Mouse (Mus musculus) midbrain, postnatal 0 days (tissue): ENCODE measurements around the gene Spata1. TPM values are rescaled to one million over a fixed set of nuclear protein-coding genes. Genes with fewer than 3 reads are reported as not detected.

Experiments used
- ATAC-seq: fragments of 200-750 bp; cut with Nextera tagmentation; 2 replicates; pipeline ENCODE4 v1.8.0; 2017; ENCODE audit warnings: moderate number of reproducible peaks, mild to moderate bottlenecking, moderate TSS enrichment, moderate library complexity; ENCODE audit not compliant: low FRiP score
- DNase-seq: peaks from one replicate; pipeline ENCODE4 v3.0.0-alpha.2; 2015; ENCODE audit warnings: low spot score
- H3K27ac ChIP-seq: fragments of 300-500 bp; sonication (generic); 2 replicates; pipeline ENCODE4 v1.5.1; 2014; ENCODE audit warnings: low read depth, mild to moderate bottlenecking, low read length, mixed read lengths
- H3K27me3 ChIP-seq: fragments of 300-500 bp; sonication (generic); 2 replicates; pipeline ENCODE4 v1.6.1; 2014; ENCODE audit warnings: low read length, control low read depth, mixed read lengths; ENCODE audit not compliant: insufficient read depth
- H3K36me3 ChIP-seq: fragments of 300-500 bp; sonication (generic); 2 replicates; pipeline ENCODE4 v1.6.1; 2014; ENCODE audit warnings: low read length, control low read depth, mixed read lengths; ENCODE audit not compliant: insufficient read depth
- H3K4me1 ChIP-seq: fragments of 300-500 bp; sonication (generic); 2 replicates; pipeline ENCODE4 v1.6.1; 2014; ENCODE audit warnings: mild to moderate bottlenecking, control low read depth, antibody characterized with exemption, low read length, mixed read lengths; ENCODE audit not compliant: insufficient read depth
- H3K4me2 ChIP-seq: fragments of 300-500 bp; sonication (generic); 2 replicates; pipeline ENCODE4 v1.6.1; 2014; ENCODE audit warnings: low read depth, mild to moderate bottlenecking, low read length, mixed read lengths; ENCODE audit not compliant: poor library complexity, severe bottlenecking
- H3K4me3 ChIP-seq: fragments of 300-500 bp; sonication (generic); 2 replicates; pipeline ENCODE4 v1.5.1; 2014; ENCODE audit warnings: low read depth, mild to moderate bottlenecking, low read length, moderate library complexity
- H3K9ac ChIP-seq: fragments of 300-500 bp; sonication (generic); replicated peaks from 2 replicates; pipeline ENCODE4 v1.6.1; 2014; ENCODE audit warnings: mild to moderate bottlenecking, low read length, moderate library complexity, mixed read lengths; ENCODE audit not compliant: poor library complexity, severe bottlenecking
- H3K9me3 ChIP-seq: fragments of 300-500 bp; sonication (generic); 2 replicates; pipeline ENCODE4 v1.6.1; 2016; ENCODE audit warnings: low read length, control low read depth
- CTCF ChIP-seq: IDR thresholded peaks from 2 replicates; pipeline ENCODE4 v1.5.1; 2016; ENCODE audit warnings: antibody characterized with exemption, mild to moderate bottlenecking
- WGBS: fragments of 180-500 bp; shearing (Covaris S2); extraction: QIAGEN DNeasy Blood & Tissue Kit; methylation state at CpG from one replicate; pipeline ENCODE4 v1.1.7; 2014; 5-methylcytosine and 5-hydroxymethylcytosine counted together
- polyA plus RNA-seq: library from polyadenylated mRNA; unstranded; fragments of >200 nt; fragmentation: Nextera tagmentation; extraction: Ambion mirVana; gene quantifications from 2 replicates; pipeline ENCODE4 v1.2.1, GENCODE M21; 2015
- total RNA-seq: library from RNA; depleted of rRNA; stranded (reverse); fragments of >200 nt; gene quantifications from 2 replicates; pipeline ENCODE4 v1.2.3, GENCODE M21; 2014; rRNA removed

Gene Spata1
- total and polyA plus RNA-seq, 2 experiments from 2014 or later, result 2.4 to 3.1 TPM

DNA sequence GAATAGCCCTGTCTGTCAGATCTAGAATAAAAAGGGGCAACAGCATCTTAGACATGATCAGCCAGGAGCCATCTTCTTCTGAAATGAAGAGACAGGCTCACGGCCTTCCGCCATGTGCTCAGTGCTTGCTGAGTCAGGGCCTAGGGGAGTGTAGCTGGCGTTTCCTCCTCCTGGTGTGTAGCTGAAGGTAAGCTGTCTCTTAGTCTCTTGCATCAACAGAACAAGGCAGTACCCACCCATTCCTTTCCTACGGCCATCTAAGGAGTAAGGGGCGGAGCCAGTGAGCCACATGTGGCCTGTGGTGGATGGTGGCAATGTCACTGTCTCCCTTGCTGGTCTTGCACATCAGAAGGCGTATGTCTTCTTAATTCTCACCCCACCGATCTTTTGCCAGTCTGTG, 89.4 kb downstream of the Spata1 start:
- no peak for TF ChIP-seq CTCF
- Histone ChIP-seq H3K4me1 (peaks cover 17% of the 10 kb centered on the region), H3K9me3 (no peaks in the 10 kb centered on the region), H3K36me3 (no peaks in the 10 kb centered on the region), H3K4me3 (no peak overlapping the region), H3K27me3 (no peaks in the 10 kb centered on the region), H3K9ac (no peak overlapping the region), H3K4me2 (no peak overlapping the region), H3K27ac (no peak overlapping the region)
- DNase-seq (no peak), ATAC-seq (no peak)
- WGBS, result 88% methylated on average over 7 of the region's 7 CpGs

Other genes with a start within 250 kb of the Spata1 start
- 26.3 and 32.7 TPM in 2 replicates for gene Ssx2ip, start 95.1 kb downstream of the Spata1 start, total RNA-seq
- gene Ssx2ip, start 95.1 kb downstream of the Spata1 start, polyA plus RNA-seq, result 19.4 and 19.8 TPM in 2 replicates
- gene Ctbs, start 50.0 kb downstream of the Spata1 start, total RNA-seq, result 6.3 and 6.7 TPM in 2 replicates
- 4.3 and 4.7 TPM in 2 replicates for gene Ctbs, start 50.0 kb downstream of the Spata1 start, polyA plus RNA-seq
- 67.5 and 85.1 TPM in 2 replicates for gene Gng5, start 54 bp upstream of the Spata1 start, total RNA-seq
- 244 and 247 TPM in 2 replicates for gene Gng5, start 54 bp upstream of the Spata1 start, polyA plus RNA-seq
- 22.0 and 31.7 TPM in 2 replicates for gene Rpf1, start 21.7 kb upstream of the Spata1 start, total RNA-seq
- gene Rpf1, start 21.7 kb upstream of the Spata1 start, polyA plus RNA-seq, result 24.7 and 26.2 TPM in 2 replicates
- not detected in 2 replicates for gene Uox, start 70.7 kb upstream of the Spata1 start, total RNA-seq
- 0.30 and 0.39 TPM in 2 replicates for gene Uox, start 70.7 kb upstream of the Spata1 start, polyA plus RNA-seq
- not detected in 2 replicates for gene Dnase2b, start 115.8 kb upstream of the Spata1 start, total RNA-seq
- gene Dnase2b, start 115.8 kb upstream of the Spata1 start, polyA plus RNA-seq, result not detected in 2 replicates
- not detected in 2 replicates for gene 4930503B20Rik, start 151.6 kb upstream of the Spata1 start, total RNA-seq
- gene 4930503B20Rik, start 151.6 kb upstream of the Spata1 start, polyA plus RNA-seq, result not detected in 2 replicates
- 0.16 and 0.99 TPM in 2 replicates for gene Samd13, start 185.8 kb upstream of the Spata1 start, total RNA-seq
- 0.23 and 0.31 TPM in 2 replicates for gene Samd13, start 185.8 kb upstream of the Spata1 start, polyA plus RNA-seq